Mouse (Mus musculus): ENCODE results near the gene Fgf22. TPM values are rescaled to one million over a fixed set of nuclear protein-coding genes. Genes with fewer than 3 reads are reported as not detected.

Gene Fgf22
- not detected for polyA plus RNA-seq (2014; fragmentation: Illumina TruSeq; extraction: RNeasy Lipid Tissue Mini Kit (QIAGEN cat#74804); ENCODE audit: low read depth, low replicate concordance)

GRCm38 (mm10) chr10:79754856-79755516 is at the start of gene Fgf22:
Fgf22 (plus strand) TSS chr10:79755076.

GRCm38 (mm10) chr10:79716254-79716987 is 38.5 kb upstream of the Fgf22 start, which contains the start of gene Hcn2:
Hcn2 (plus strand) TSS chr10:79716634.

GRCm38 (mm10) chr10:79745898-79746773 is 8.7 kb upstream of the Fgf22 start, which contains the start of gene Polrmt:
Polrmt (minus strand) TSS chr10:79746581.

GRCm38 (mm10) chr10:79766508-79767325 is 11.8 kb downstream of the Fgf22 start, which contains the start of gene Rnf126:
Rnf126 (minus strand) TSS chr10:79766952.

GRCm38 (mm10) chr10:79777103-79777531 is 22.2 kb downstream of the Fgf22 start, which contains the start of gene Fstl3:
Fstl3 (plus strand) TSS chr10:79777272.

GRCm38 (mm10) chr10:79790861-79791260 is 36.0 kb downstream of the Fgf22 start, which contains the start of gene Prss57:
Prss57 (minus strand) TSS chr10:79790961.

GRCm38 (mm10) chr10:79793051-79793737 is 38.3 kb downstream of the Fgf22 start, which contains the start of gene Palm:
Palm (plus strand) TSS chr10:79793572.

Other genes starting within 250 kb of the Fgf22 start
- gene Plpp2, start 221.3 kb upstream of the Fgf22 start, polyA plus RNA-seq (2014; fragmentation: Illumina TruSeq; extraction: RNeasy Lipid Tissue Mini Kit (QIAGEN cat#74804); ENCODE audit: low read depth, low replicate concordance): 3.2 TPM
- 14.6 TPM for gene Mier2, start 199.9 kb upstream of the Fgf22 start, polyA plus RNA-seq (2014; fragmentation: Illumina TruSeq; extraction: RNeasy Lipid Tissue Mini Kit (QIAGEN cat#74804); ENCODE audit: low read depth, low replicate concordance)
- gene Theg, start 167.7 kb upstream of the Fgf22 start, polyA plus RNA-seq (2014; fragmentation: Illumina TruSeq; extraction: RNeasy Lipid Tissue Mini Kit (QIAGEN cat#74804); ENCODE audit: low read depth, low replicate concordance): not detected
- gene C2cd4c, start 141.1 kb upstream of the Fgf22 start, polyA plus RNA-seq (2014; fragmentation: Illumina TruSeq; extraction: RNeasy Lipid Tissue Mini Kit (QIAGEN cat#74804); ENCODE audit: low read depth, low replicate concordance): not detected
- 2.7 TPM for gene Shc2, start 117.2 kb upstream of the Fgf22 start, polyA plus RNA-seq (2014; fragmentation: Illumina TruSeq; extraction: RNeasy Lipid Tissue Mini Kit (QIAGEN cat#74804); ENCODE audit: low read depth, low replicate concordance)
- not detected for gene Odf3l2, start 109.3 kb upstream of the Fgf22 start, polyA plus RNA-seq (2014; fragmentation: Illumina TruSeq; extraction: RNeasy Lipid Tissue Mini Kit (QIAGEN cat#74804); ENCODE audit: low read depth, low replicate concordance)
- not detected for gene Madcam1, start 90.5 kb upstream of the Fgf22 start, polyA plus RNA-seq (2014; fragmentation: Illumina TruSeq; extraction: RNeasy Lipid Tissue Mini Kit (QIAGEN cat#74804); ENCODE audit: low read depth, low replicate concordance)
- gene Tpgs1, start 85.7 kb upstream of the Fgf22 start, polyA plus RNA-seq (2014; fragmentation: Illumina TruSeq; extraction: RNeasy Lipid Tissue Mini Kit (QIAGEN cat#74804); ENCODE audit: low read depth, low replicate concordance): 15.6 TPM
- gene Cdc34, start 72.9 kb upstream of the Fgf22 start, polyA plus RNA-seq (2014; fragmentation: Illumina TruSeq; extraction: RNeasy Lipid Tissue Mini Kit (QIAGEN cat#74804); ENCODE audit: low read depth, low replicate concordance): 255 TPM
- 9.9 TPM for gene Gzmm, start 66.1 kb upstream of the Fgf22 start, polyA plus RNA-seq (2014; fragmentation: Illumina TruSeq; extraction: RNeasy Lipid Tissue Mini Kit (QIAGEN cat#74804); ENCODE audit: low read depth, low replicate concordance)
- gene Bsg, start 50.6 kb upstream of the Fgf22 start, polyA plus RNA-seq (2014; fragmentation: Illumina TruSeq; extraction: RNeasy Lipid Tissue Mini Kit (QIAGEN cat#74804); ENCODE audit: low read depth, low replicate concordance): 2,003 TPM
- 13.4 TPM for gene Hcn2, start 38.4 kb upstream of the Fgf22 start, polyA plus RNA-seq (2014; fragmentation: Illumina TruSeq; extraction: RNeasy Lipid Tissue Mini Kit (QIAGEN cat#74804); ENCODE audit: low read depth, low replicate concordance)
- 44.1 TPM for gene Polrmt, start 8.5 kb upstream of the Fgf22 start, polyA plus RNA-seq (2014; fragmentation: Illumina TruSeq; extraction: RNeasy Lipid Tissue Mini Kit (QIAGEN cat#74804); ENCODE audit: low read depth, low replicate concordance)
- 22.6 TPM for gene Rnf126, start 11.9 kb downstream of the Fgf22 start, polyA plus RNA-seq (2014; fragmentation: Illumina TruSeq; extraction: RNeasy Lipid Tissue Mini Kit (QIAGEN cat#74804); ENCODE audit: low read depth, low replicate concordance)
- gene Fstl3, start 22.2 kb downstream of the Fgf22 start, polyA plus RNA-seq (2014; fragmentation: Illumina TruSeq; extraction: RNeasy Lipid Tissue Mini Kit (QIAGEN cat#74804); ENCODE audit: low read depth, low replicate concordance): 8.3 TPM
- not detected for gene Prss57, start 35.9 kb downstream of the Fgf22 start, polyA plus RNA-seq (2014; fragmentation: Illumina TruSeq; extraction: RNeasy Lipid Tissue Mini Kit (QIAGEN cat#74804); ENCODE audit: low read depth, low replicate concordance)
- 53.4 TPM for gene Palm, start 38.5 kb downstream of the Fgf22 start, polyA plus RNA-seq (2014; fragmentation: Illumina TruSeq; extraction: RNeasy Lipid Tissue Mini Kit (QIAGEN cat#74804); ENCODE audit: low read depth, low replicate concordance)
- 0.99 TPM for gene Misp, start 65.9 kb downstream of the Fgf22 start, polyA plus RNA-seq (2014; fragmentation: Illumina TruSeq; extraction: RNeasy Lipid Tissue Mini Kit (QIAGEN cat#74804); ENCODE audit: low read depth, low replicate concordance)
- gene Ptbp1, start 99.4 kb downstream of the Fgf22 start, polyA plus RNA-seq (2014; fragmentation: Illumina TruSeq; extraction: RNeasy Lipid Tissue Mini Kit (QIAGEN cat#74804); ENCODE audit: low read depth, low replicate concordance): 38.6 TPM
- not detected for gene Prtn3, start 119.4 kb downstream of the Fgf22 start, polyA plus RNA-seq (2014; fragmentation: Illumina TruSeq; extraction: RNeasy Lipid Tissue Mini Kit (QIAGEN cat#74804); ENCODE audit: low read depth, low replicate concordance)
- gene Plppr3, start 119.6 kb downstream of the Fgf22 start, polyA plus RNA-seq (2014; fragmentation: Illumina TruSeq; extraction: RNeasy Lipid Tissue Mini Kit (QIAGEN cat#74804); ENCODE audit: low read depth, low replicate concordance): 0.34 TPM
- not detected for gene Elane, start 131.2 kb downstream of the Fgf22 start, polyA plus RNA-seq (2014; fragmentation: Illumina TruSeq; extraction: RNeasy Lipid Tissue Mini Kit (QIAGEN cat#74804); ENCODE audit: low read depth, low replicate concordance)
- 72.1 TPM for gene Cfd, start 135.8 kb downstream of the Fgf22 start, polyA plus RNA-seq (2014; fragmentation: Illumina TruSeq; extraction: RNeasy Lipid Tissue Mini Kit (QIAGEN cat#74804); ENCODE audit: low read depth, low replicate concordance)
- gene Med16, start 153.8 kb downstream of the Fgf22 start, polyA plus RNA-seq (2014; fragmentation: Illumina TruSeq; extraction: RNeasy Lipid Tissue Mini Kit (QIAGEN cat#74804); ENCODE audit: low read depth, low replicate concordance): 25.5 TPM
- not detected for gene Gm26602, start 155.8 kb downstream of the Fgf22 start, polyA plus RNA-seq (2014; fragmentation: Illumina TruSeq; extraction: RNeasy Lipid Tissue Mini Kit (QIAGEN cat#74804); ENCODE audit: low read depth, low replicate concordance)
- 0.55 TPM for gene Kiss1r, start 161.9 kb downstream of the Fgf22 start, polyA plus RNA-seq (2014; fragmentation: Illumina TruSeq; extraction: RNeasy Lipid Tissue Mini Kit (QIAGEN cat#74804); ENCODE audit: low read depth, low replicate concordance)
- 70.4 TPM for gene R3hdm4, start 166.1 kb downstream of the Fgf22 start, polyA plus RNA-seq (2014; fragmentation: Illumina TruSeq; extraction: RNeasy Lipid Tissue Mini Kit (QIAGEN cat#74804); ENCODE audit: low read depth, low replicate concordance)
- gene Arid3a, start 172.0 kb downstream of the Fgf22 start, polyA plus RNA-seq (2014; fragmentation: Illumina TruSeq; extraction: RNeasy Lipid Tissue Mini Kit (QIAGEN cat#74804); ENCODE audit: low read depth, low replicate concordance): 1.1 TPM
- gene Wdr18, start 205.1 kb downstream of the Fgf22 start, polyA plus RNA-seq (2014; fragmentation: Illumina TruSeq; extraction: RNeasy Lipid Tissue Mini Kit (QIAGEN cat#74804); ENCODE audit: low read depth, low replicate concordance): 21.5 TPM
- 0.18 TPM for gene Grin3b, start 215.6 kb downstream of the Fgf22 start, polyA plus RNA-seq (2014; fragmentation: Illumina TruSeq; extraction: RNeasy Lipid Tissue Mini Kit (QIAGEN cat#74804); ENCODE audit: low read depth, low replicate concordance)
- 104 TPM for gene Tmem259, start 229.3 kb downstream of the Fgf22 start, polyA plus RNA-seq (2014; fragmentation: Illumina TruSeq; extraction: RNeasy Lipid Tissue Mini Kit (QIAGEN cat#74804); ENCODE audit: low read depth, low replicate concordance)
- gene Cnn2, start 233.5 kb downstream of the Fgf22 start, polyA plus RNA-seq (2014; fragmentation: Illumina TruSeq; extraction: RNeasy Lipid Tissue Mini Kit (QIAGEN cat#74804); ENCODE audit: low read depth, low replicate concordance): 40.1 TPM
- gene Abca7, start 241.4 kb downstream of the Fgf22 start, polyA plus RNA-seq (2014; fragmentation: Illumina TruSeq; extraction: RNeasy Lipid Tissue Mini Kit (QIAGEN cat#74804); ENCODE audit: low read depth, low replicate concordance): 7.2 TPM

Data from heart, adult 10 weeks (tissue).